Mouse (Mus musculus) limb, embryonic 13.5 days (tissue): ENCODE data around the gene Crybg2. TPM values are rescaled to one million over a fixed set of nuclear protein-coding genes. Genes with fewer than 3 reads are reported as not detected.

Experiments
- ATAC-seq: fragments of 200-750 bp; cut with Nextera tagmentation; 2 replicates; pipeline ENCODE4 v1.8.0; 2017; ENCODE audit warnings: low read depth, moderate number of reproducible peaks, moderate TSS enrichment; ENCODE audit not compliant: low FRiP score
- H3K27ac ChIP-seq: fragments of 300-500 bp; sonication (generic); 2 replicates; pipeline ENCODE4 v1.5.1; 2015; ENCODE audit warnings: inconsistent platforms, mild to moderate bottlenecking, moderate library complexity
- H3K27me3 ChIP-seq: fragments of 300-500 bp; sonication (generic); 2 replicates; pipeline ENCODE4 v1.6.1; 2015; ENCODE audit warnings: mild to moderate bottlenecking, inconsistent platforms
- H3K36me3 ChIP-seq: fragments of 300-500 bp; sonication (generic); 2 replicates; pipeline ENCODE4 v1.6.1; 2015; ENCODE audit warnings: inconsistent platforms, mild to moderate bottlenecking, moderate library complexity
- H3K4me1 ChIP-seq: fragments of 300-500 bp; sonication (generic); 2 replicates; pipeline ENCODE4 v1.6.1; 2015; ENCODE audit warnings: inconsistent platforms
- H3K4me2 ChIP-seq: fragments of 300-500 bp; sonication (generic); replicated peaks from 2 replicates; pipeline ENCODE4 v1.6.1; 2015; ENCODE audit warnings: inconsistent platforms, mild to moderate bottlenecking, moderate library complexity
- H3K4me3 ChIP-seq: fragments of 300-500 bp; sonication (generic); 2 replicates; pipeline ENCODE4 v1.5.1; 2015; ENCODE audit warnings: moderate library complexity, mild to moderate bottlenecking, inconsistent platforms
- H3K9ac ChIP-seq: fragments of 300-500 bp; sonication (generic); 2 replicates; pipeline ENCODE4 v1.6.1; 2015; ENCODE audit warnings: mild to moderate bottlenecking, inconsistent platforms
- H3K9me3 ChIP-seq: fragments of 300-500 bp; sonication (generic); 2 replicates; pipeline ENCODE4 v1.6.1; 2016; ENCODE audit warnings: inconsistent platforms
- WGBS: fragments of 180-500 bp; shearing (Covaris S2); methylation state at CpG from one replicate; pipeline ENCODE4 v1.1.7; 2015; 5-methylcytosine and 5-hydroxymethylcytosine counted together
- polyA plus RNA-seq: library from polyadenylated mRNA; unstranded; fragments of >200 nt; fragmentation: Nextera tagmentation; extraction: Ambion mirVana; gene quantifications from 2 replicates; pipeline ENCODE4 v1.2.1, GENCODE M21; 2015

Gene Crybg2
- polyA plus RNA-seq: 4.9 and 5.4 TPM in 2 replicates

DNA sequence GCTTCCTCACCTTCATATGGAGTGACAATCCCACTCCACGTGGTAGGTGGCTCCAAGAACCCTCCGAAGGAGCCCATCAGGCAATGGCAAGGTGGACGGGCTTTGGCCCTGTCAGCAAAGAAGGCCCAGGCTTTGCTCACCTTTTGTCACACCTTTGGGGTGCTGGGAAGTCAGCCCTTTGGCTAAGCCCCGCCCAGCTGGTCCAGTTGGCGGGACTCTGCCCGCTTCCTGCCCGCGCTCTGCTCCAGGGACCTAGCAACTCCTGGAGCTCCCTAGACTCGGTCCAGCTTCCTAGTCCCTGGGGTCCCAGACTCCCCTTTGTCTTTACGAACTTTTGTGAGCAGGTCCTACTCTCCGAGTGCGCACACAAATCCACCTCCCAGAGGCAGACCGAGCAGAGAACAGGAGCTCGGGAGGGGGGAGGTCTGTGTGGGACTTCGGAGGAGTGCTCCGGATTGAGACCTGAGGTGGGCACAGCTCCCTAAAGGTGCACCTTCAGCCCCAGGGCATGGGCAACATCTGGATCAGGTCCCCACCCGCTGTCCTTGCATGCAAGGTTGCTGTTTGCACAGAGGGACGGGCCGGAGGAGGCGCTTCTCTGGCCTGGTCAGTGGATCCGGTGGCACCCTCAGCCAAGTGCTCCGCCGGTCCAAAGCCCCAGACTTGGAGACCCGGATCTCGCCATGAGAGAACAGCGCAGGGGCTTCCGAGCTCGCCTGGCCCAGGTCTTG, at the start of gene Crybg2:
Crybg2 (plus strand) TSS at position 681 of the 731 bp plus-strand sequence.
- Histone ChIP-seq H3K36me3 (no peaks in the 10 kb centered on the region), H3K27ac (no peak within 1 kb of the TSS), H3K9ac (0 out of 2 replicates have a peak within 1 kb of the TSS, but pooled peaks have one; percentile 31), H3K27me3 (peaks cover 52% of the 10 kb centered on the region), H3K4me3 (no peak within 1 kb of the TSS), H3K4me2 (no peak within 1 kb of the TSS), H3K9me3 (no peaks in the 10 kb centered on the region), H3K4me1 (no peaks in the 10 kb centered on the region)
- 38% methylated on average over 28 of the region's 28 CpGs for WGBS
- ATAC-seq: no peak

GRCm38 (mm10) chr4:134011450-134012414, 48.9 kb upstream of the Crybg2 start:
- 24% methylated on average over 16 of the region's 16 CpGs for WGBS

GRCm38 (mm10) chr4:134012858-134013528, 47.6 kb upstream of the Crybg2 start:
- Histone ChIP-seq H3K27me3 (peaks cover 26% of the 10 kb centered on the region), H3K4me1 (peaks cover 30% of the 10 kb centered on the region), H3K36me3 (no peaks in the 10 kb centered on the region), H3K9me3 (no peaks in the 10 kb centered on the region), H3K9ac (no peak overlapping the region), H3K27ac (no peak overlapping the region), H3K4me2 (no peak overlapping the region), H3K4me3 (no peak overlapping the region)
- no peak for ATAC-seq
- 45% methylated on average over 12 of the region's 12 CpGs for WGBS

More at GRCm38 (mm10) chr4:134011450-134012414, 48.9 kb upstream of the Crybg2 start:
- H3K27ac ChIP-seq: no peak overlapping the region
- peaks cover 17% of the 10 kb centered on the region for H3K4me1 ChIP-seq
- H3K4me2 ChIP-seq: peak overlapping the region; percentile 11
- H3K4me3 ChIP-seq: no peak overlapping the region
- H3K27me3 ChIP-seq: peaks cover 13% of the 10 kb centered on the region
- ATAC-seq: no peak
- H3K9ac ChIP-seq: no peak overlapping the region
- no peaks in the 10 kb centered on the region for H3K9me3 ChIP-seq
- H3K36me3 ChIP-seq: no peaks in the 10 kb centered on the region

DNA sequence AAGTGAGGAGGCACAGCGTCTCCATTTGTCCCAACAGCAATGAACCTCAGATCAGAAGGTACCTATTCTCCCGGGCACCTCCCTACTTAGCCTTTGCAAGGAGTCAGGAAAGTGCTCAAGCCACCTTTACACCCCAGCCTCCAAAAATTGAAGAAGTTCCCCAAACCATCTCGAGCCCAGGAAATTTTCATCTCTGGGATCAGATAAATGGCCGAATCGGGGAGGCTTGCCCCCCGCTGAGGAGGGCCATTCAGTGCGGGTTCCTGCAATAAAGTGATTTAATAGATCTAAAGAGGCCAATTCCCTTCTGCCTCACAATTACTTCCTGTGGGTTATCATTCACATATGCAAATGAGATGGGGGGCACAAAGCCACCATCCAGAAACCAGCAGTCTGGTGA, 44.4 kb upstream of the Crybg2 start:
- WGBS: 2% methylated on average over 7 of the region's 7 CpGs
- H3K9me3 ChIP-seq: no peaks in the 10 kb centered on the region
- H3K4me1 ChIP-seq: peaks cover 37% of the 10 kb centered on the region
- ATAC-seq: no peak
- H3K9ac ChIP-seq: no peak overlapping the region
- no peak overlapping the region for H3K4me2 ChIP-seq
- no peaks in the 10 kb centered on the region for H3K36me3 ChIP-seq
- H3K27me3 ChIP-seq: peaks cover 51% of the 10 kb centered on the region
- H3K4me3 ChIP-seq: no peak overlapping the region
- H3K27ac ChIP-seq: no peak overlapping the region

DNA sequence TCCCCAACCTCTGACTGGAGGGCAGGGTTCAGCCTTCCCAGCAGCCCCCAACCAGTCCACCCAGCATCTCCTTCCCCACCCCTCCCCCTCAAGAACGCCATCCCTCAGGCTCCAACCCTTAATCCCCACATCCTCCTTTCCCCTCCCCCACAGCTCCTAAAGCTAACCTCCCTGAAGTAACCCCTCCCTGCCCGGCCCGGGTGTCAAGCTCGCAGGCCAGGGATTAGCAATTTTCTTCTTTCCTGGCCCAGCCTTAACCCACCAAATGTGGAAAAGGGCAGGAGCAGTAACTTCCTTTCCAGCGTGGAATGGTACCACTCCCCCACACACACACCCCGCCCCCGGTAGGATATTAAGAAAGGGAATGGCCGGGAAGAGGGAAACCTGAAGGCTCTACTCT, 43.8 kb upstream of the Crybg2 start:
- H3K9me3 ChIP-seq: no peaks in the 10 kb centered on the region
- H3K27me3 ChIP-seq: peaks cover 51% of the 10 kb centered on the region
- no peak overlapping the region for H3K4me2 ChIP-seq
- no peak for ATAC-seq
- no peak overlapping the region for H3K4me3 ChIP-seq
- WGBS: 1% methylated on average over 8 of the region's 8 CpGs
- H3K36me3 ChIP-seq: no peaks in the 10 kb centered on the region
- no peak overlapping the region for H3K9ac ChIP-seq
- H3K27ac ChIP-seq: no peak overlapping the region
- H3K4me1 ChIP-seq: peaks cover 33% of the 10 kb centered on the region

- Histone ChIP-seq H3K4me2 (peak overlapping the region; percentile 60), H3K27ac (no peak overlapping the region), H3K36me3 (no peaks in the 10 kb centered on the region), H3K4me3 (peak overlapping the region; percentile 29), H3K4me1 (peaks cover 28% of the 10 kb centered on the region), H3K27me3 (peaks cover 51% of the 10 kb centered on the region), H3K9me3 (no peaks in the 10 kb centered on the region), H3K9ac (no peak overlapping the region)
- no peak for ATAC-seq
- WGBS: 1% methylated on average over 21 of the region's 21 CpGs
Measured at GRCm38 (mm10) chr4:134017201-134017865, 43.3 kb upstream of the Crybg2 start.

DNA sequence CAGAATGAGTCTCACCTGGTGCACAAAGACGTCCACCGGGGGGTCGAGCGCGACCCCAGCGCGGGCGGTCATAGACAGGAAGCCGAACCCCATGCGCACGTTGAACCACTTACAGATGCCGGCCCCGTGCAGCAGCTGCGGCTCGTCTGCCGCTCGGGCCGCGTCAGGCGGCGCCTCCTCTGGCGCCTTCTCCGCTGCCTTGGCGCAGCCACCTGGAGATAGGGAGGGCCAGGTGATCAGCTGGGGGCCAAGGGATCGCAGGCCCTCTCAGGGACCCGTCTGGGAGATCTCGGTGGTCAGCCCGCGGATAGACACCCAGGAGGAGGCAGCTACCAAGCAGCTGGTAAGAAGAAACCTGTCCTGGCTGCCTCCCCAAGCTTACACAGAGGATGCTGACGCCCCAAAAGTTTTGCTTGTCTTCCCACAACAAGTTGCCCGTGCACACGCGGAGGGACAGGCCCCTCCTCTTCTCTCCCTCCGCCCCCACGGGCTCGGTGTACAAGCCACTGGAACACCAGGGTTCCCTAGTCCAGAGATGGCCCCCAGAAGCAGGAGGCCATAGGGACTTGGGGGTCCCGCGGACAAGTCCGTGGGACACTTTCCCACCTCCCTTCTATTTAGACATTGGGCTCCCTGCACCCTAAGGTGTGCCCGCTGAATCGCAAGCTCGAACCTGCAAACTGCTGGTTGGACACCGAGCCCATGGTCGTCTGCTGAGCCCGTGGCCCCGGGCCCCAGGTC, 42.4 kb upstream of the Crybg2 start:
- under 1% methylated on average over 46 of the region's 46 CpGs for WGBS
- Histone ChIP-seq H3K36me3 (no peaks in the 10 kb centered on the region), H3K4me2 (peak overlapping the region; percentile 60), H3K4me3 (peak overlapping the region; percentile 29), H3K9me3 (no peaks in the 10 kb centered on the region), H3K4me1 (peaks cover 28% of the 10 kb centered on the region), H3K27ac (no peak overlapping the region), H3K9ac (no peak overlapping the region), H3K27me3 (peaks cover 51% of the 10 kb centered on the region)
- no peak for ATAC-seq

- 0% methylated on average over 7 of the region's 9 CpGs for WGBS
- no peak for ATAC-seq
Measured at GRCm38 (mm10) chr4:134018779-134019145, 41.9 kb upstream of the Crybg2 start, which contains the start of gene Lin28a. Gene Lin28a (minus strand): TSS chr4:134018841.

DNA sequence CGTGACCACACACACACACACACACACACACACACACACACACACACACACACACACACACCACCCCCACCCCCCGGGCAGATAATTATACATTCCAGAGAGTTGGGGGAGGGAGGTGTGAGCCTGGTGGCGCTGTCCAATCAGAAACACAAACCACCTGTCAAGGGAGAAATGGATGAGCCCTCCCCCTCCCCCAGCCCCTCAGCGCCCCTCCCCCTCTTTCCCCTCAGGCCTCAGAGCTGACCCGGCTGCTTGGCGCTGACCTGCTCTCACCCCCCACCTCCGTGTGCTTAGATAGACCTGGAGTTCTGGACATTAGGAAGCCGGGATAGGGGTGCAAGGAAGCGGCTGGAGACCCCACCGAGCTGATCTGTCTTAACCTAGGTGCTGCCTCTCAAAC, 41.4 kb upstream of the Crybg2 start:
- Histone ChIP-seq H3K4me1 (peaks cover 28% of the 10 kb centered on the region), H3K4me3 (no peak overlapping the region), H3K36me3 (no peaks in the 10 kb centered on the region), H3K4me2 (no peak overlapping the region), H3K9me3 (no peaks in the 10 kb centered on the region), H3K9ac (no peak overlapping the region), H3K27me3 (peaks cover 51% of the 10 kb centered on the region), H3K27ac (no peak overlapping the region)
- 1% methylated on average over 8 of the region's 10 CpGs for WGBS
- ATAC-seq: no peak

More at GRCm38 (mm10) chr4:134018779-134019145, 41.9 kb upstream of the Crybg2 start, which contains the start of gene Lin28a:
- Histone ChIP-seq H3K4me3 (peak within 1 kb of the TSS; percentile 29), H3K4me1 (peaks cover 28% of the 10 kb centered on the region), H3K9me3 (no peaks in the 10 kb centered on the region), H3K9ac (no peak within 1 kb of the TSS), H3K36me3 (no peaks in the 10 kb centered on the region), H3K27ac (no peak within 1 kb of the TSS), H3K27me3 (peaks cover 51% of the 10 kb centered on the region), H3K4me2 (peak within 1 kb of the TSS; percentile 60)

- no peak overlapping the region for H3K4me2 ChIP-seq
Measured at GRCm38 (mm10) chr4:134019641-134020351, 40.8 kb upstream of the Crybg2 start.

More at GRCm38 (mm10) chr4:134019641-134020351, 40.8 kb upstream of the Crybg2 start:
- H3K9ac ChIP-seq: no peak overlapping the region
- H3K27me3 ChIP-seq: peaks cover 51% of the 10 kb centered on the region
- no peak; the same call in 1 of the 2 replicates for ATAC-seq
- H3K4me3 ChIP-seq: no peak overlapping the region
- 3% methylated on average over 16 of the region's 16 CpGs for WGBS
- H3K9me3 ChIP-seq: no peaks in the 10 kb centered on the region
- no peaks in the 10 kb centered on the region for H3K36me3 ChIP-seq
- H3K4me1 ChIP-seq: peaks cover 28% of the 10 kb centered on the region
- no peak overlapping the region for H3K27ac ChIP-seq
